Mouse (Mus musculus): ENCODE results near the gene Zfp804b.

Zfp804b gene

GRCm38 (mm10) chr5:6934837-6935236 lies 409.7 kb downstream of the Zfp804b start:
- Histone ChIP-seq H3K36me3 (ENCODE audit: control insufficient read depth, insufficient read depth, low read length, poor library complexity, severe bottlenecking) (no peaks in the 10 kb centered on the region), H3K27me3 (ENCODE audit: control insufficient read depth, insufficient read depth, low read length, poor library complexity, severe bottlenecking) (no peaks in the 10 kb centered on the region)
- no peak for DNase-seq (ENCODE audit: low read depth, low spot score)

- no peaks in the 10 kb centered on the region for H3K36me3 ChIP-seq (ENCODE audit: control insufficient read depth, insufficient read depth, low read length, poor library complexity, severe bottlenecking)
- no peaks in the 10 kb centered on the region for H3K27me3 ChIP-seq (ENCODE audit: control insufficient read depth, insufficient read depth, low read length, poor library complexity, severe bottlenecking)
- DNase-seq (ENCODE audit: low read depth, low spot score) = no peak
Observed at GRCm38 (mm10) chr5:6911290-6911689, 433.3 kb downstream of the Zfp804b start.

DNA sequence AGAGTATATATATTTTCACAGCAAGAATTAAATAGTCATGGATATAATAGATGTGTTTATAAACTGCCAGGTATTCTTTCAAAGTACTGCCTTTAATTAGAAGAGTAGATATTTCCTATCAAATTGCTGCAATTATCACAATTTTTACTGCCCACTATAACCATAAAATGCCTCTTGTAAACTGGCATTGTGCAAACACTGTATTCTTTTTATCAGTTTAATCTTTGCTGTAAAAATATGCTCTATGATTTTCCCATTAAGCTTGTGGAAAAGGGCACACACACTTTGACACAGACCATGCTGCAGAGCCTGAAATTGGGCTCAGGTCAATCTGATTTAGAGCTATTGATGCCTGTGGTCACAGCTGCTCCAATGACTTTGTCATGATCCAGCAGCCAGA lies 463.2 kb downstream of the Zfp804b start:
- H3K36me3 ChIP-seq (ENCODE audit: control insufficient read depth, insufficient read depth, low read length, poor library complexity, severe bottlenecking) = no peaks in the 10 kb centered on the region
- H3K27me3 ChIP-seq (ENCODE audit: control insufficient read depth, insufficient read depth, low read length, poor library complexity, severe bottlenecking) = no peaks in the 10 kb centered on the region
- DNase-seq (ENCODE audit: low read depth, low spot score) = no peak

- DNase-seq (ENCODE audit: low read depth, low spot score) = no peak
- Histone ChIP-seq H3K36me3 (ENCODE audit: control insufficient read depth, insufficient read depth, low read length, poor library complexity, severe bottlenecking) (no peaks in the 10 kb centered on the region), H3K27me3 (ENCODE audit: control insufficient read depth, insufficient read depth, low read length, poor library complexity, severe bottlenecking) (no peaks in the 10 kb centered on the region)
Observed at GRCm38 (mm10) chr5:6871566-6871965, 473.0 kb downstream of the Zfp804b start.

DNA sequence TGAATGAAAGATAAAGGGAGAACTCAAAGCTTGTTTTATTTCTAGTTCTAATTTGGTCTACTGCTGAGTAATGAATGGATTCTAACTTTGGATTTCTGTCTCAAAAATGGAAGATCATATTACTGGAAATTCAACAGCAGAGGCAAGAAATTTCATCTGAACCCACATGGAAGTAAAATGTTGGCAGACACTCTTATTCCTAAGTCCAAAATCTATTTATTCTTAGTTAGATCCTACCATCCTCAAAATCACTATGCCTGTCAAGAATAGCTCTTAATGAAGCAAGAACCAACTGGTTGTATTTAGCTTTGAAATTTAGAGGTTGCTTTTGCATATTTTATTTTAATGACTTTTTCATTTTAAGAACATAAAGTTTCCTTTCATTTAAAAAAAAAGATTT lies 473.6 kb downstream of the Zfp804b start:
- no peaks in the 10 kb centered on the region for H3K27me3 ChIP-seq (ENCODE audit: control insufficient read depth, insufficient read depth, low read length, poor library complexity, severe bottlenecking)
- no peaks in the 10 kb centered on the region for H3K36me3 ChIP-seq (ENCODE audit: control insufficient read depth, insufficient read depth, low read length, poor library complexity, severe bottlenecking)
- DNase-seq (ENCODE audit: low read depth, low spot score) = no peak

GRCm38 (mm10) chr5:6795396-6795795 lies 549.2 kb downstream of the Zfp804b start:
- H3K27me3 ChIP-seq (ENCODE audit: control insufficient read depth, insufficient read depth, low read length, poor library complexity, severe bottlenecking) = no peaks in the 10 kb centered on the region
- DNase-seq (ENCODE audit: low read depth, low spot score) = no peak
- H3K36me3 ChIP-seq (ENCODE audit: control insufficient read depth, insufficient read depth, low read length, poor library complexity, severe bottlenecking) = no peaks in the 10 kb centered on the region

DNA sequence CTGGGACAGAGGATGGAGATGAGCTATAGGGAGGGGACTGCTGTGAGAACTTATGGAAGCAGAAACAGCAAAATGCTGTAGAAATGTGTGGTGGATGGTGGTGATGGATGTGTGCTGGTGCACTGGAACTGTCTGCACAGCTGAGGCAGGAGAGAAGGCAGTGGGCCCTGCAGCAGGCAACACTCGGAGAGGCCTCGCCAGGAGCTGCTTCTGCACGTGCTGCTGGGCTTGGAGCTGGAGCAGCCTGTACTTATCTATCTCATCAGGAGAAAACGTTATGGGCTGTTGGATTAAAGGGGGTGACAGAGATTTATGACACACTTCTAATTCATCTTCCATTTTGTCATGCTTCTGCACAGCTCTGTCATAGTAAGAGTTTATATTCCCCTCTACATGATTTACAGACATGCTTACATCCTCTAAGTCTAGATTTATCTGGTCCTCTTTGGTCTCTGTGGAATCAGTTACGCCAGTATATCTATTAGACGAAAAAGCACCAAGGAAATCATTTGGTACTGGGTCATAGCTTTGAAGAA lies 575.1 kb downstream of the Zfp804b start:
- DNase-seq (ENCODE audit: low read depth, low spot score) = no peak

More for the DNA sequence above, 575.1 kb downstream of the Zfp804b start:
- Histone ChIP-seq H3K36me3 (ENCODE audit: control insufficient read depth, insufficient read depth, low read length, poor library complexity, severe bottlenecking) (no peaks in the 10 kb centered on the region), H3K27me3 (ENCODE audit: control insufficient read depth, insufficient read depth, low read length, poor library complexity, severe bottlenecking) (no peaks in the 10 kb centered on the region; the same call in 1 of the 2 replicates)

All from splenic B cell, adult 2 months (primary cell).